In genomic region chr1:136450206-136450605, GRCm38 (mm10) we compare ENCODE assay signal across 26 mouse cellular contexts.
"Had no signal": no experiment of that assay in that cellular context is flagged by ENCODE, and none has a peak within 500 bp of the region (broad histone marks: within the 10 kb centered on the region; RNA-seq: fewer than 3 reads in every experiment).

No protein-coding gene starts in this region.

- ATAC-seq: hindbrain, embryonic 16.5 days; inflammation-experienced regulatory T-cells, adult 6 months; intestine, embryonic 15.5 days; intestine, postnatal 0 days; liver, embryonic 12.5 days had no signal

- H3K9me3 ChIP-seq: heart, embryonic 13.5 days; heart, embryonic 15.5 days; intestine, embryonic 15.5 days; limb, embryonic 13.5 days; limb, embryonic 15.5 days; liver, embryonic 12.5 days had no signal

- H3K27ac ChIP-seq: heart, adult 2 months; heart, embryonic 13.5 days; heart, embryonic 15.5 days; hindbrain, embryonic 14.5 days; intestine, embryonic 15.5 days; layer of hippocampus, adult 2 months; left cerebral cortex, adult 2 months; limb, embryonic 13.5 days; limb, embryonic 15.5 days; liver, embryonic 12.5 days; liver, embryonic 14.5 days had no signal

- H3K4me1 ChIP-seq: heart, embryonic 13.5 days; heart, embryonic 15.5 days; intestine, embryonic 15.5 days; limb, embryonic 13.5 days; limb, embryonic 15.5 days had no signal

- H3K27me3 ChIP-seq: heart, embryonic 13.5 days; heart, embryonic 15.5 days; intestine, embryonic 15.5 days; limb, embryonic 13.5 days; limb, embryonic 15.5 days had no signal

- H3K36me3 ChIP-seq: heart, embryonic 13.5 days; heart, embryonic 15.5 days; intestine, embryonic 15.5 days; limb, embryonic 13.5 days; limb, embryonic 15.5 days; liver, embryonic 12.5 days had no signal

- H3K4me3 ChIP-seq: heart, adult 2 months; heart, embryonic 13.5 days; heart, embryonic 15.5 days; intestine, embryonic 15.5 days; layer of hippocampus, adult 2 months; left cerebral cortex, adult 2 months; limb, embryonic 13.5 days; limb, embryonic 15.5 days; liver, embryonic 12.5 days had no signal

- H3K9ac ChIP-seq: heart, embryonic 13.5 days; heart, embryonic 15.5 days; hindbrain, embryonic 14.5 days; intestine, embryonic 15.5 days; limb, embryonic 13.5 days; limb, embryonic 15.5 days; liver, embryonic 12.5 days; liver, embryonic 14.5 days had no signal

- H3K4me2 ChIP-seq: heart, embryonic 11.5 days; heart, embryonic 13.5 days; heart, embryonic 15.5 days; hindbrain, embryonic 14.5 days; intestine, embryonic 15.5 days; limb, embryonic 13.5 days; limb, embryonic 15.5 days; liver, embryonic 12.5 days had no signal

- DNase-seq: gastrocnemius, postnatal 14 days; gastrocnemius, postnatal 36 days; heart, adult 11 months; heart, adult 2 months; heart, postnatal 14 days; heart, postnatal 36 days; kidney, adult 18-20 months; kidney, adult 8-10 months; kidney, postnatal 10 days; kidney, postnatal 25 days; kidney, postnatal 4 days; left cerebral cortex, postnatal 4 days had no signal
